Mouse (Mus musculus): ENCODE data around the gene Raf1.

DNA sequence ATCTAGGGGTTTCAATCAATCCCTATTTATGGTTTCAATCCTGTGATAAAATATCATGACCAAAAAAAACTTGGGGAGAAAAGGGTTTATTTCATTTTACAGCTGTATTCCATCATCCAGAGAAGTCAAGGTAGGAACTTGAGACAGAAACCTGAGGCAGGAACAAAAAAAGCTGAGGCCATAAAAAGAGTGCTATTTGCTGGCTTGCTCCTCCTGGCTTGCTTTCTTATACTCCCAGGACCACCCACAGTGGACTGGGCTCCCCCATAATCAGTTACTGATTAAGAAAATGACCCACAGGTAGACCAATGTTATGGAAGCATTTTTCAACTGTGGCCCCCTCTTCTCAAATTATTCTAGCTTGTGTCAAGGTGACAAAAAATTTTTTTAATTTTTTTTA is 24.7 kb downstream of the Raf1 start:
- TF ChIP-seq GATA1 (IDR thresholded peaks at IDR 0.05; ENCODE audit: low read length) (no peak), TAL1 (IDR thresholded peaks at IDR 0.05; ENCODE audit: low read length) (no peak)

Data from erythroblast, embryonic 14.5 days (primary cell).